Mouse (Mus musculus) gonadal fat pad, adult 2 months (tissue): ENCODE measurements around the gene Mindy4. TPM values are rescaled to one million over a fixed set of nuclear protein-coding genes. Genes with fewer than 3 reads are reported as not detected.

Source experiments
- DNase-seq: peaks from one replicate; pipeline ENCODE4 v3.0.0-alpha.2; 2012; ENCODE audit warnings: low read depth
- polyA plus RNA-seq: library from polyadenylated mRNA; depleted of rRNA; stranded (reverse); fragments of >200 nt; gene quantifications from 2 replicates; pipeline ENCODE4 v1.2.3, GENCODE M21; 2012

Mindy4 gene
- polyA plus RNA-seq, 1 experiment: 10.5 TPM

DNA sequence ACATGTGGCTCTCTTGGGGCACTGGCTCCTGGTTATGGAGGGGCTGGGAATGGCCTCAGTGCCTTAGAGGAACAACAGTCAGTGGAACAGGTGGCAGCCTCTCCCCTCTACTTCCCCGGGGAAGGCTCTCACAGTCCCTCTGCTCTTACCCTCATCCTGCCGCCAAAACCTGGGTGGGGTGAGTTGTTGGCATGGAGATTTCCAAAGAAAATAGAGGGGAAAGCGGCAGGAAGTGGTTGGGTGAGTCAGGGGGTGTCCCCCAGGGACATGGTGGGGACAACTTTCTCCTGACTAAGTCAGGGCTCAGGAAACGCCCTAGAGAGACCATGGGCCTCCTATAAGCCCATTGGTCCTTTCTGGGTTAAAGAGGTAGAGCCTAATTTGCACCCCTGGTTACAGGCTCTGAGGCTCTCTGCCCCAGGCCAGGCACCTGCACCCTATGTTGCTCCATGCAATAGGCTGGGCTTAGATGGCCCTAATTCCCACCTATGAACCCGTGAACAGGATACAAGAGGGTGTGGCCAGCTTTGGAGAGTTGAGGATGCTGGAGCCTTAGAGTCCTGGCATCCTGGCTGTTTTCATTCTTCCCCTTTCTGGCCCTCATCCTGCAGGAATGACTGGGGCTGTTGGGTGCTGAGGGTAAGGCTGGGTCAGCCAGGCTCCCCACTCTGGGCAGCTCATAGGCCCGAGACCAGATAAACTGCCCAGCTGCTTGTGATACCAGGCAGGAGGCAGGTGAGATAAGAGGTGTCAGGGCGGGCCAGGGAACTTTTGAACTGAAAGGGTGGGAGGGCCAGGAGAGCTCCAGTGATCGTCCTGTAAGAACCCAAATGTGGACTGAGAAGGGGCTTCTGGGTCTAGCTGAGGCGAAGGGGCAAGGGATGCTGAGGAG lies 136.0 kb downstream of the Mindy4 start:
- DNase-seq: no peak

DNA sequence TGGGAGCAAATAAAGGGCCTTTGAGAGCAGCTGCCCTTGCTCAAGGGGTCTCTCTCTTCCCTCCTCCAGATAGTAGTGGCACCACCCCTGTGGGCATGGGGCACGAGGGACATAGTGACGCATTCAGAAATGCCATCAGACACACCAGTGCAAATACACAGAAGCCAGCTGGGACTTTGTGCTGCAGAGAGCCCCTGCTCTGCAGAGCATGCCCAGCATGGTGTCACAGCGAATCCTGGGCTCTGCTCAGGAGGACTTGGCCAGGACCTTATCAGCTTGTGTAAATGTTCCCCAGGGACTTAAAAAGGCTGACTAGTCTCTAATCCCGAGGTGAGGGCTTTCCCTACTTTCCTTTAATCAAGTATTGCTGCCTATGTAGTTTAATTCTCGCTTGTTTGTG lies 138.5 kb downstream of the Mindy4 start:
- no peak for DNase-seq

DNA sequence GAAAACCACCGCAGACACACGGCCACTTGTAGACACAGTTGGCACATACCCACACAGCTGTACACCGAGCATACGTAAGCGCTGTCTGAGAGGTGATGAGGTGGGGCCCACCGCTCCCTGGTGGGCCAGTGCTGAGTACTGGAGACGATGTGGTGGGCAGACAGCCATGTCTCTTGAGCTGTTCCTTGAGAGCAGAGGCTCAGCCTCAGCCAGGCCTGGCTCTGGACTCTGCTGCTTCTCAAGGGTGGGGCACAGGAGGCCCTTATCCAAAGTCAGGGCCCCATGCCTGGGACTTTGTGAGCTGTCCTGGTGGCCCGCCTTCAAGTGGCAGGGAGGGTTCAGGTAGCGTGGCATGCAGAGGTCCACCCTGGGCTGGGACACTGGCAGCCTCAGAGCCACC lies 139.1 kb downstream of the Mindy4 start:
- DNase-seq: no peak

DNA sequence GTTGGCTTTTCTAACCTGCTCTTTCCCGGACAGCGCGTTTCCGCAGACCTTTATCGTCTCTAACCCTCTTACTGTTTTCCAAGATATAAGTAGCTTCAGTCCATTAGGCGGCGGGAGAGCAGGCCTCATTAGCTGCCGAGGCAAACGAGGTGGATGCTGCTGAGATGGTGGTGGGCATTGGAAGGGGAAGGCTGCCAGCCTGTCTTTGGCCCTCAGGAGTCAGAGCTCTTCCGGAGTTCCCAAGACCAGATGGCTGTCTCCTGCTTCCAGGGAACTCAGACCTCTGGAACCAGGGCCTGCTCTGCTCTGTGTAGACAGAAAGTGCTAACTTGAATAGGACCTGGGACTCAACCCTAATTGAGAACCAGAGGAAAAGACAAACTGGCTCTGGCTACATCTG lies 140.3 kb downstream of the Mindy4 start:
- no peak for DNase-seq

DNA sequence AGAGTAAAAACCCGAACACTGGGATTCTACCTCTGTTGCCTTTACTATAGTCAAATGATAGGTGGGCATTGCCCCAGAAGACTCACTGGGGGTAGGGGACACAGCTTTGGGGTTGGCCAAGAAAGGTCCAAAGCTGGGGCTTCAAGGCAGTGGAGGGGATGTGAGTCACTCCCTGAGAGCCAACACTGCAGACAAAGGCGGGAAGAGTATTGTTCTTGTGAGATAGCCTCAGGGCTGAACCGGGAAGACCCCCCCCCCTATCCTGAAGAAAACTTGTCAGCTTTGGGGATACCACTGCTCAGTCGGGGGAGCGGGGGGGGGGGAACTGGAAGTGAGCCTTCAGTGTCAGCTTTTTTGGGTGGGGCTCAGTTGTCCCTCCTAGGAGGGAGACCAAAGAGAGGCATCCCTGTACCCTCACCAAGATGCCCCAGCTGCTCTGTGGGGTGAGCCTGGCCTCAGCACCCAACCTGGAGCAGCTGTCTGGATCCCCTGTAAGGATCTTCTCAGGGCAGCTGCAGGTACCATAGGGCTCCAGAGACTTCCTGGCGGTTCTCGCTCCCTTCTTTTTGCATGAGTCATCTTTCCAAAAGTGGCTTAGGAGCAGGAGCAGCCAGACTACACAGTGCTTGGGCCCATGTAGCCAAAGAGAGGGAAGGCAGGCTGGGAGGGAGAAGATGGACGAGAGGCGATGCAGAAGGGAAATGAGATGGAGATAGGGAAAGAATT lies 141.3 kb downstream of the Mindy4 start:
- no peak for DNase-seq

DNA sequence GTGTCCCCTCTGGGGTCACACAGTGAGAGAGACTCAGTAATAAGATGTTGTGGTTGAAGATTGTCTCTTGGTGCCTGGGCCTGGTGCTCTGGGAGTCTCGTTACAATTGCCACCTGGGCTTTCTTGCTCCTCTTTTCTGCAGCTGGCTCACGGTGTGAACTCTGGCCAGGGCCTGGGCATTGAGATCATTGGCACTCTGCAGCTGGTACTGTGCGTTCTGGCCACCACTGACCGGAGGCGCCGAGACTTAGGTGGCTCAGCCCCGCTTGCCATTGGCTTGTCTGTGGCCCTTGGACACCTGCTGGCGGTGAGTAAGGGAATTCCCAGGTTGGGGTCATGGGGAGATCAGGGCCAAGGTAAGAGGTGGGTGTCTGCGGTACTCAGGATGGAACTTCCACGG lies 142.1 kb downstream of the Mindy4 start:
- DNase-seq: no peak

DNA sequence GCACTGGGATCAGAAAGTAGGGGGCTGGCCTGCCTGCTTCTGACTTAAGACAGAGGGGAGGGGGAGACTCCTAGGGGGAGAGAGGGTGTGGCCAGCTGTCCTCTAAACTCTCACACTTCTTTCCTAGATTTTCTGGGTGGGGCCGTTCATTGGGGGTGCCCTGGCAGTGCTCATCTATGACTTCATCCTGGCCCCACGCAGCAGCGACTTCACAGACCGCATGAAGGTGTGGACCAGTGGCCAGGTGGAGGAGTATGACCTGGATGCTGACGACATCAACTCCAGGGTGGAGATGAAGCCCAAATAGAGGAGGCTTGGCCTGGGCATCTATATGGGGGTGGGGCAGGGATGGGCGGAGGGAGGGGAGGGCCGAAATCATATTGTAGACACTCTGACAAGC lies 143.3 kb downstream of the Mindy4 start:
- no peak for DNase-seq

DNA sequence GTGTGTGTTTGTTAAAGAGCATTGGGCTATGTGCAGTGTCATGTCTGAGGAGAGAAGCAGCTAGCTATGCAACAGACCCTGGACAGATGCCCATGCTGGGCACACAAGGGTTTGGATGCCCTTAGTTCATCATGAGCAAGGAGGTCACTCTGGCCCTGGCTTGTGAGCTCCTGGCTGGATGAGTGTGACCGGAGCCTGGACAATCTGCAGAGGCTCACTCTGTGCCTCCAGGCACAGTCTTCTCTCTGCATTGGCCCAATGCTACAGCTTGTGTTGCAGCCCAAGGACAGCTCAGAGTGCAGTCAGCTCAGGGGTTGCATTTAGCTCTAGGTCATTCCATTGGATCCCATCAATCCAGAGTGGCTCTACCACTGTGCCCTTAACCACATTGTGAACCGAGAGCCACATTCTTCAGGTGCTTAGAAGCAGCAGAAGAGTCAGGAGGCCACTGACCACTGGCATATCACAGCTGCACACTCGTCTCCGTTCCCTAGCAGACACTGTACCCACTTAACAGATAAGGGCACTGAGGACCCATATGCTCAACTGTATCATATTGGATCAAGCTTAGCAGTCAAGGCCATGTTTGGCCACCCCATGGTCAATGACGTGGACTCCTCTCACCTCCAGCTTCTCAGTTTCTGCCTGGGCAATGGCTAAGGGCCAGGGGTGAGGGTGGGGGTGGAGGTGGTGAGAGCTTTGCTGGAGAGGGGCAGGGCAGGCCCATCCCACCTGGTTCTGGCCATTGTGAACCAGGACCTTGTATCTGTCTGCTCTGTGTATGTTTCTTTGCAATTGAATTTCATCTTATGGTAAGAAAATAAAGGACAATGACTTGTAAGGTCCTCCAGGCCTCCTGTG lies 144.8 kb downstream of the Mindy4 start:
- no peak for DNase-seq

DNA sequence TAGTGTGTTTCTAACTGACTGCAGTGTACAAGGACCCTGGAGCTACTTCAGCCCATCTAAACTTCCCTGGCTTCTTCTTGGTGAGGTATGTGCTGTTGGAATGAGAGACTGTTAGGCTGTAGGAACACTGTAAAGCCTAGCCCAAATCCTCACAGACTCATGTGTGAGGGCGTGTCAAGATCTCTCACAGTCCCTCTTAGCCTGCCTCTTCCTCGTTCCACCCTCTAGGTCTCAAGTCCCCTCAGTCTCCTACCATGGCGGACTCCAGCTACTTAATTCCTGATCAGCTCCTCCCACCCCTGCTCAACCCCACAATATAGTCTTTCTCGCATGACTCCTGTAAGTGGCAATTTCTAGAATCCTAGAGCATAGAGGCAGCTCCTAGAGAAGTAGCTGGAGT lies 146.0 kb downstream of the Mindy4 start:
- no peak for DNase-seq

DNA sequence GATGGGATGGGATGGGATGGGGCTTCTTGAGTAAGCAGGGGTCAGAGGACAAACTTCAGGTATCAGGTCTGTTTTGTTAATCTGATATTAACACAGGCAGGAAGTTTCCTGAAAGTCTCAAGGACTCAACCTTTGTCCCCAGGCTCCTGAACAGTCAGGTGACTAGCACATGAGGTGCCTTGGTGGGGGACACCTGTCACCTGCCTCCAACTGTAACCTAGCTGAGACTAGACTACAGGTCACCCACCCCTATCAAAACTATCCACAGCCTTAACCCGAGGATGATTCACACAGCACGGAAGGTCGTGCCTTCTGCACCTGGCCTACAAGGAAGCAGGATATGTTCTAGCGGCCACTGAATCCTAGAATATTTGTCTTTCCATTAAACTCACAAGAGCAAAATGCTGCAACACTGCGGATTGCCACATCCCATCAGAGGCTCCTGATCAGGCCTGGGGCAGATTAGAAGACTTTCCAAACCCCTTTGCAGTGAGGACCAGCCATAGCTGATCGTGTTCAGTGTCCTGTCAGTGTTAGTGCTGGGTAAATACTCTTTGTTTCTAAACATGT lies 147.3 kb downstream of the Mindy4 start:
- DNase-seq: no peak

DNA sequence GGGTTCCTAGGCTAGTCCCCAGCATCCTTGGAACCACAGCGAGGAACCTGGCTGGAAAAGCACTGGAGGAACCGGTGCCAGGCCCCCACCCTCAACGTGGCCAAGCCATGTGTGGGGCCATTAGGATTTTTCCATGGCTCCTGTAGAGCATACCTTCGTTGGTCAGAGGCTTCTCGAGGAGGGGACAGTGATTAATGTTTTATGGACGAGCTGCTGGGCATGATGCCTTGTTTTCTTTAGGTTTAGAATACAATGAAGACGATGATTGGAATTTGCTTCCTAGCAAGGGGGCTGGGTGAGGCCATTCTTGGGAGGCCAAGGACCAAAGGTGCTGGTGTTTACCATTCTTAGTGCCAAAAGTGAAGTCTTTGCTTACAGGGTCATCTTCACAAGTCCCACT lies 148.5 kb downstream of the Mindy4 start:
- no peak for DNase-seq

DNA sequence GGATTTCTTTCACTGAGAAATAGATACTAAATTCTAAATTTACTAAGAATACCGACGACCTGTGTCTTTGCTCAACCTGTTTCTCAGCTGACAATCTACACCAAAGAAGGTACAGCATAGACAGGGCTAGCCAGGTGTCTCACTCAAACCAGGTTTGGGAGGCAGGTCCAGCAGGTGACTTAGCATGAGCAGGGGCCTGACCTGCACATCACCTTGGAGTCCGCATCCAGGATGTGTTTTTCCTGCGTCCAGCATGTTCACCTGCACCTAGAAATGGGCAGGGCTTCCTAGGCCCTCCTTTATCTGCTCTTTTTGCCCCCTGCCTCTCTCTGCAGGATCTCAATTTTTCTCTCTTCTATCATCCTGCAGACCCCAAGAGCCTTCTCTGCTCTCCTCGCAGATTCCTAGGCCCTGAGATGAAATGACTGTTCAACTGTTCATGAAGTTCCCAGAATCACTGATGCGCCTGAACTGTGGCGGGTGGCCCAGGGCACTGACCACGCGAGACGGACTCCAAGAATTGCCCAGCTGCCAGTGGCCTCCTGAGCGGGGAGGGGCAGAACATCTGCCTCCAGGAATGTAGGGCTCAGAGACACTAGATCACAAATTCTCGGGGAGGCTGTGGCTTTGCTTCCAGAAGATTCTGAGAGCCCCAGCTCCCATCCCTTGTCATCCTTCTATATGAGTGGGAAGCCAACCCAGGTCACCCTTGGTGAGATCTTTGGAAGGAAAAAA lies 150.7 kb downstream of the Mindy4 start:
- DNase-seq: no peak

DNA sequence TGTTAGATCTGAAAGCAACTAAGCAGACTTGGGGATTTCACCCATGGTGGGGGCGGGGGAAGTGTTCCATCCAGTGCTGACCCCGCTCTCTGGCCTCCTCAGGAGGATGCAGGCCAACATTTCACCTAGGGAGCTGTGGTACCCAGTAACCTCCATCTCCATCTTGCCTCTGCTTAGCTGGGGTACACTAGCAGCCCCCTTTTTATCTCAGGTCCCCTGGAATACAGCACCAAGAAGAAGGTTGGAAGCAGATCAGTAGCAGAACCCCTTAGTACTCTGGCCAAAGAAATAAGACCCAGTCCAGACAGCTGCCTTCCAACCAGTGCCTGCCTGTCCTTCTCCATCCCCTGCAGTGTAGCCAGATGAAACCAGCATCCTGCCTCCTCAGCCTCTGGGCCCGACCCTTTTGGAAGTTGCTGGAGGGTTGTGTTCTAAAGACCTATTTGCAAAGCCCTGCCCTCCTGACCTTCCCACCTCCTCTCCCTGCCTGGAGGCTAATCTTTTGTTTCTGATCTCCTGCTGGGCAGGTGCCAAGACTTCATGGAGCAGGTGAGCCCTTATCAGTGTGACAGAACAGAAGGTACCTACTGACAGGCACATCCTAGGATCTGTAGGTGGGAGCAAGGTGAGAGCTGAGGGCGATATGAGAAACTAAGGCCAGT lies 151.4 kb downstream of the Mindy4 start:
- no peak for DNase-seq

DNA sequence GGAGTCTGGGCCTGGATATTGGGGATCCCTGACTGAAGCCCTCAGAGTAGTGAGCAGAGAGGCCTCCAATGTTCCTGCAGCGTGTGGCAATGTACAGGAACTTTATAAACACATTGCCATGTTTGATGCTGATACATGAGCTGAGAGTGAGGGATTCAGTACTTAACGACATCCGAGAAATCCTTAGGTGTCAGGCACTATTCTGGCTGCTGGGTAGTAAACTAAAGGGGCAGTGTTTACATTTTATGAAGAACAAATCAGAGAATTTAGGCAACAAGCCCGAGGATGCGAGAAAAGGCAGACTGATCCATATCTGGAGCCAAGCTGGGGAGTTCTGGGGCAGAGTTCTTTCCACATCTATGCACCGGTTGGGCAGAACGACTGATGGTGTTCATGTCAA lies 152.4 kb downstream of the Mindy4 start:
- no peak for DNase-seq

DNA sequence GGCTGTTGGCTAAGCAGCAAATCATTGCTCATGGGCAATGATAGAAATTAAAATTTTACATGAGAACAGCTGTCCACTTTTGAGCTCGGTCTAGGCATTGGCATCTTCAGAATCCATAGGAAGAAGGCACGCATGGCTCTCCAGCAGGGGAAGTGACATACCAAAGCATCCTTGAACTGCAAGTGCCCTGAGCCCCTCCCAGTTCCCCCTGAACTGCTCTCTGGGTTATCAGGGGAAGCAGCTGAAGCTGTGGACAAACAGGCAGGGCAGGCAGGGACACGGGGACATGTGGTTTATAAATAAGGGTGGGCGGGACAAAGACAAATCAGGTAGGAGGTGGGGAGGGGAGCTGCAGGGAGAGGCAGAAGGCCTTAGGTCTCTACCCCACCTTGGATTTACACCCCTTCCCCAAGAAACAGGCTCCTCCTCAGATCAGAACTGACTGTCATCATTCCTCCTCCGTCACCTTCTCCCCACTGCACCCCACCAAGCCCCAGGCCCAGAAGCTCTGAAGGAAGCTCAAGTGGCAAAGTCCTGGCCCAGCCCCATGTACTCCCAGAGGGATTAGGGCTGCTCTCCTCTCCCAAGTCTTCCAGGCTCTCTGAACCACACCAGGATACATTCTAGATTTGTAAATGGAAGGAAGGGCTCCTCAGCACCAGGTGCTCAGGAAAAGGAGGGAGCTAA lies 153.0 kb downstream of the Mindy4 start:
- DNase-seq: no peak

DNA sequence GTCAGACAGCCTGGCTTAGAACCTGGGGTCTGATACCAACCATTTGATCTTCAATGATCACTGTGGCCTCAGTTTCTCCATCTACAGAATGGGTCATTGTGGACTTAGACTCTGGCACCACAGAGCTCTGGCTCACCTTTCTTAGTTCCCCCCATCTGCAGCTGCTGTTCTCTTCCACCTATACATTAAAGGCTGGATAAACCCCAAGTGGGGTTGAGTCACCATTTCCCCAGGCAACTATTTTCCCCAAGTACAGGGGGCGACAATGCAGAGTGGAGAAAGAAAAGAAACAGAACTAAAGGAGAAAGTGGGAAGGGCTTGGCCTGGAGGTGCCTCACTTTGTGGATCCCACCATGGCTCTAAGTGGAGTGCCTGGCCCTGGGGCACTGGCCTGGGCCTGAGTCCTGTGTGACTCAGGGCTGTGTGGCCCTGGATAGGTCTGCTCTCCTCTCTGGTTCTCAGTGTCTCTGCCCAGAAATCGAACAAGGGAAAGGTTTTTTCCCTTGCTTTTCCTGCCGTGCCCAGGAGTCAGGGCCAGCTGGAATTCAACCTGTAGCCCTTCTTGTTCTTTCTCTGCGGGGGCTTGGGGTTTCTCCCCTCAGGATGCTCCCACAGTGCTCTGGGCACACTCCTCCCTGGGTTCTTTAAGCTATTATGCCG lies 153.9 kb downstream of the Mindy4 start:
- DNase-seq: no peak

DNA sequence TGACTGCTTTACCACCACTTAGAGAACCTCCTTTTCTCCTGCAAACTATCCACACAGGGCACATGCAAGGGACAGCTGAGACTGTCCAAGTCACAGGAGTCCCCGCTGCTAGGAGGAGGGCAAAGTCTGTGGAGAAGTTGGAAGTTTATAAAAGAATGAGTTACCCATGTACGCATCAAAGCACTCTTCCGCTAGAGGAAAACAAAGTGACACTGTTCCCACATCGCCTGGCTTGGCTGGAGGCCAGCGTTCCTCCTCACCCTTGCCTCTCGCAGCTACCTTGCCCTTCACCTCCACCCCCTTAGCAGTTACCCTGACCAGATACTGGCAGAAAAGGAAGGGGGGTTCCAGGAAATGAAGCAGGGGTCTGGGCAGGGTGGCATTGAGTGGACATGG lies 154.5 kb downstream of the Mindy4 start:
- no peak for DNase-seq

DNA sequence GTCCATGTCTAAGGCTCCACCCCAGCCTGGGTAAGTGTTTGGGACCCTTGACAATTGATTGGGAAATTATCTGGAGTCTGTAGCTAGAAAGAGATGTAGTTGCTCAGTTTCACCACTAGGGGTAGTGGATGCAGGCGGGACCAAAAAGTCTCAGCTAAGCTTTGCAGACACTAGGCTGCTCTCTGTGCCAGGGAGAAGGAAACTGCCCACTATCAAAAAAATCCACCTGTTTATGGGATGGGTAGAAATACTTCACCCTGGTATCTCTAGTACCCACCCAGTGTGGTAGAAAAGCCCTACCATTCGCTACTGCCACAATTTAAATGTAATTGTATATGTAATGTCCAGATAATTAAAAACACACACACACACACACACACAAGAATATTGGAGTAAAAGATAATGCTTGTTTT lies 155.6 kb downstream of the Mindy4 start:
- DNase-seq: no peak

DNA sequence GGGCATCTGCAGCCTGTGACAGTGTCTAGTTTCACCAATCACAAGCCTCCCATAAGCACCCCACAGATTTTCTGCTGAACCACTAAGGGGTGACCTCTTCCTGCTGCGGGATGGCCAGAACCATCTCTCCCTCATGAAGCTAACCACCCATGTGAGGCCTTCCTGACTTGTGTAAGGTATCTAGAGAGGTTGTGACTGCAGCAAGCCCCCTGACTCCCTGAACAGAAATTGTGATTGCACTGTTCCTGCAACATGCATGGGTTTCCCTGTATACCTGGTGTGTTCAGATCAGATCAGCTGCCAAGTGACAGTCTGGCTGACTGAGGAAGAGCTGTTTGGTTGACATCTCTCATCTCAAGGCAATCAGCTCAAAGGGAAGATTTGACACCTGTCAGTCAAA lies 159.5 kb downstream of the Mindy4 start:
- DNase-seq: no peak

DNA sequence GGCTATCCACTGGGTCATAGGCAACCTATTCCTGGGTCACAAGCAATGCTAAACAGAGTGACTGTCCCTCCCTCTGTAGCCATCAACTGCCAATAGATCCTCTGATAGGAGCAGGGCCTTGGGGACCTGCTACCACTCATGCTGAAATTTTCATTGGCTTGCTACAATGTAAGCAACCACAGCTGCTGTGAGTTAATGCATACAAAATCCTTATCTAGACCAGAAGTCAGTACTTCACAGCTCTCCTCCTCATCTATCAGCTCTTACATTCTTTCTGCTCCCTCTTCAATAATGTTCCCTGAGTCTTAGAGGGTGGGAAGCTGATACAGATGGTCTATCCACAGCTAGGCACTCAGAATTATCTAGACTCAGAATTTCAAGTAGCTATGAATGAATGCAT lies 163.9 kb downstream of the Mindy4 start:
- no peak for DNase-seq
